Mouse (Mus musculus) embryonic facial prominence, embryonic 14.5 days (tissue): Measurements from ENCODE around the gene Cyp2u1. TPM values are rescaled to one million over a fixed set of nuclear protein-coding genes. Genes with fewer than 3 reads are reported as not detected.
A peak's percentile ranks its signal among the peaks of the same experiment; 100 is the strongest.

ENCODE experiments used
- ATAC-seq: fragments of 200-750 bp; cut with Nextera tagmentation; 2 replicates; pipeline ENCODE4 v1.8.0; 2017; ENCODE audit warnings: low read depth, moderate number of reproducible peaks, moderate TSS enrichment
- DNase-seq: peaks from one replicate; pipeline ENCODE4 v3.0.0-alpha.2; 2015; ENCODE audit warnings: low spot score
- H3K27ac ChIP-seq: fragments of 300-500 bp; sonication (generic); replicated peaks from 2 replicates; pipeline ENCODE4 v1.5.1; 2014; ENCODE audit warnings: low read depth, mild to moderate bottlenecking, low read length, moderate library complexity
- H3K27me3 ChIP-seq: fragments of 300-500 bp; sonication (generic); replicated peaks from 2 replicates; pipeline ENCODE4 v1.6.1; 2014; ENCODE audit warnings: low read length; ENCODE audit not compliant: control insufficient read depth, insufficient read depth
- H3K36me3 ChIP-seq: fragments of 300-500 bp; sonication (generic); 2 replicates; pipeline ENCODE4 v1.6.1; 2014; ENCODE audit warnings: low read length, mixed read lengths; ENCODE audit not compliant: control insufficient read depth, insufficient read depth
- H3K4me1 ChIP-seq: fragments of 300-500 bp; sonication (generic); 2 replicates; pipeline ENCODE4 v1.6.1; 2014; ENCODE audit warnings: antibody characterized with exemption, low read length; ENCODE audit not compliant: control insufficient read depth, insufficient read depth
- H3K4me2 ChIP-seq: fragments of 300-500 bp; sonication (generic); 2 replicates; pipeline ENCODE4 v1.6.1; 2014; ENCODE audit warnings: low read depth, mild to moderate bottlenecking, low read length, moderate library complexity, mixed read lengths
- H3K4me3 ChIP-seq: fragments of 300-500 bp; sonication (generic); 2 replicates; pipeline ENCODE4 v1.5.1; 2014; ENCODE audit warnings: low read depth, mild to moderate bottlenecking, low read length
- H3K9ac ChIP-seq: fragments of 300-500 bp; sonication (generic); 2 replicates; pipeline ENCODE4 v1.6.1; 2014; ENCODE audit warnings: low read depth, mild to moderate bottlenecking, low read length, moderate library complexity, mixed read lengths
- H3K9me3 ChIP-seq: fragments of 300-500 bp; sonication (generic); 2 replicates; pipeline ENCODE4 v1.6.1; 2016; ENCODE audit warnings: low read length; ENCODE audit not compliant: control insufficient read depth
- WGBS: fragments of 180-500 bp; shearing (Covaris S2); extraction: QIAGEN DNeasy Blood & Tissue Kit; methylation state at CpG from one replicate; pipeline ENCODE4 v1.1.7; 2014; 5-methylcytosine and 5-hydroxymethylcytosine counted together
- polyA plus RNA-seq: library from polyadenylated mRNA; unstranded; fragments of >200 nt; fragmentation: Nextera tagmentation; extraction: Ambion mirVana; gene quantifications from 2 replicates; pipeline ENCODE4 v1.2.1, GENCODE M21; 2014

Gene Cyp2u1
- polyA plus RNA-seq, 1 experiment from 2014 or later, result 2.4 TPM

DNA sequence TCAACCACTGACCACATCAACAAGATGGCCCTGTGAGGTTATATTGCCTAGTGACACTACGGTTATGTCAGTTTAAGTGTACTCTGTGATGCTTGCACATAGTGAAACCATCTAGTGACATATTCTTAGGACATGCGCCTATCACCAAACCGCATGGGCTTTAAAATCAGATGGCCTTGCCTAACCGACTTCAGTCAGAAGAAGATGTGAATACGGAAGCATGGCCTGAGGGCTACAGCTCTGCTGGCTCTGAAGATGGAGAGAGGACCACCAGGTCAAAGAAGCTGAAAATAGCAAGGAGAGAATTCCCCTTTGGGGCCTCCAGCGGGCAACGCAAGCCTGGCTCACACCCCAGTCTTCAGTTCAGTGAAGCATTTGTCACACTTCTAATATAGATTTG is 6.1 kb downstream of the Cyp2u1 start:
- Histone ChIP-seq H3K4me3 (no peak overlapping the region), H3K36me3 (no peaks in the 10 kb centered on the region), H3K27ac (no peak overlapping the region), H3K27me3 (no peaks in the 10 kb centered on the region), H3K4me1 (no peaks in the 10 kb centered on the region), H3K4me2 (no peak overlapping the region), H3K9me3 (no peaks in the 10 kb centered on the region), H3K9ac (no peak overlapping the region)
- WGBS, result 80% methylated on average over 7 of the region's 7 CpGs
- DNase-seq (no peak), ATAC-seq (no peak)

DNA sequence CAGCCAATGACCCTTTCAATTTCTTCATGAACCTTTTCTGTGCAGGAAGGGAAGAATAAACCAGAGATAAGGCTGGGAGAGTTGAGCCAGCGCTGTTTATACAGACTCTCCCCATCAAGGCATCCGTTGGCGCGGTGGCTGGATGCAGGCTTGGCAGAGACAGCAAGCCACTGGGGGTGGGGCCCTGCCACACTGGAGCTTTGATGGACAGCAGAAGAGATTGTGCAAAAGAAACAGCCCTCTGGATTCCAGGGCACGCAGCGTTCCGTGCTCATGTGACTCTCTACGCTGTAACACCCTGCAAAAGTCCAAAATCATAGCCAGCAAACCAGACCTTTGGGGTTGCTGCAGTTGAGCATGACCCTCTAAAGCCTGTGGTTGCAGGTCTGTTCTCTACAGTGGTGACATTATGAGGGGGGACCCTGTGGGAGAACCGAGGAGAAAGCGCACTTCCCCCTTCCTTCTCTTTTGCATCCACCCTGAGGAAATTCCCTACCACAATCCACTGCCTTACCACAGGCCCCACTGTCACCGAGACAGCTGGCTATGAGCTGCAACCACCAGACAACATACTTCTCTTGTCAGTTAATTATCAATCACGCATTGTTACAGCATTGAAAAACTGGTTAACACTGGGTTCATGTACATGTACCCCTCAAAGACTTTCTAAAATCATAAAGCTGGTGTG is 7.4 kb downstream of the Cyp2u1 start:
- Histone ChIP-seq H3K9me3 (no peaks in the 10 kb centered on the region), H3K27ac (no peak overlapping the region), H3K4me2 (no peak overlapping the region), H3K36me3 (no peaks in the 10 kb centered on the region), H3K9ac (no peak overlapping the region), H3K4me3 (no peak overlapping the region), H3K27me3 (no peaks in the 10 kb centered on the region), H3K4me1 (no peaks in the 10 kb centered on the region)
- DNase-seq, result no peak
- WGBS, result 79% methylated on average over 12 of the region's 12 CpGs
- no peak for ATAC-seq

GRCm38 (mm10) chr3:131294503-131294902 is 8.5 kb downstream of the Cyp2u1 start:
- H3K9me3 ChIP-seq, result no peaks in the 10 kb centered on the region
- no peak overlapping the region for H3K9ac ChIP-seq
- H3K36me3 ChIP-seq, result no peaks in the 10 kb centered on the region
- WGBS, result 47% methylated on average over 3 of the region's 3 CpGs
- DNase-seq (no peak), ATAC-seq (no peak)
- no peak overlapping the region for H3K4me3 ChIP-seq
- no peak overlapping the region for H3K27ac ChIP-seq
- no peaks in the 10 kb centered on the region for H3K4me1 ChIP-seq
- H3K4me2 ChIP-seq, result no peak overlapping the region
- H3K27me3 ChIP-seq, result no peaks in the 10 kb centered on the region

DNA sequence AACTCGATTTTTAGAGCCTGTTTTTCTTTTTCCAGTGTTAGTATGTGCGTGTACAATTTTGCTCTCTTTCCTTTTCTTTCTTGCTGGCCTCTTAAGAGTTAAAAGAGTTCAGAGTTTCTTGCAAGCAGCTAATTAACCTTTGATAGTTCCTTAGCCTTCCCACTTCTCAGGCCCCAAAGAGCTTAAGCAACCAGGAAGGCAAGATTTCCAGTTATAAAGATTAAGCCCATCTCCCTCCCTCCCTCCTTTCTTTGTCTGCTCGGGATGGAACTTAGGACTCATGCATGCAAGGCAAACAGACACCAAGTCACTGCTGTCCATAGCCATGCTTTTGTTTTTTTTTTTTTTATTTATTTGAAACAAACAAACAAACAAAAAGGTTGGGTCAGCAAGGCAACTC is 10.1 kb downstream of the Cyp2u1 start:
- Histone ChIP-seq H3K9ac (no peak overlapping the region), H3K27me3 (no peaks in the 10 kb centered on the region), H3K36me3 (no peaks in the 10 kb centered on the region), H3K27ac (no peak overlapping the region), H3K9me3 (no peaks in the 10 kb centered on the region), H3K4me1 (no peaks in the 10 kb centered on the region), H3K4me2 (no peak overlapping the region), H3K4me3 (no peak overlapping the region)
- 70% methylated on average over 3 of the region's 3 CpGs for WGBS
- DNase-seq, result no peak
- no peak for ATAC-seq

GRCm38 (mm10) chr3:131292349-131292748 is 10.7 kb downstream of the Cyp2u1 start:
- WGBS, result 92% methylated on average over 2 of the region's 2 CpGs
- no peaks in the 10 kb centered on the region for H3K4me1 ChIP-seq
- H3K27ac ChIP-seq, result no peak overlapping the region
- DNase-seq (no peak), ATAC-seq (no peak)
- no peaks in the 10 kb centered on the region for H3K36me3 ChIP-seq
- no peak overlapping the region for H3K9ac ChIP-seq
- H3K27me3 ChIP-seq, result no peaks in the 10 kb centered on the region
- no peak overlapping the region for H3K4me2 ChIP-seq
- no peaks in the 10 kb centered on the region for H3K9me3 ChIP-seq
- H3K4me3 ChIP-seq, result no peak overlapping the region

DNA sequence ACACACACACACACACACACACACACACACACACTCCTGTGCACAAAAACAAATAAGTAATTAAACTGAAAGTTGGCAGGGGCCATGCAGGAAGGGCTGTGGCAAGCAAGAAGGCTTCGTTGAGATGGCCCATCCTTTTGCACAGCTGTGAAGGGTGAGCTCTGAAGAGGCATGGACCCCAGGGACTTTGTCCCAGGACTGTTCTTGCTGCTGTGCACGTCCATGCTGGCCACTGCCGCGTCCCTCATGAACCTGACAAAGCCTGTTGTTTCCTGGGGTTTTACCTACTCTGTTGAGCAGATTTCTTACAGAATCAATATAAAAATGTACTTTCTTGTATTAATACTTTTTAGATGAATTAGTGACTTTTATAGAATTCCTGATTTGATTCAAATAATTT is 11.1 kb downstream of the Cyp2u1 start:
- no peak for DNase-seq
- Histone ChIP-seq H3K27ac (no peak overlapping the region), H3K4me3 (no peak overlapping the region), H3K36me3 (no peaks in the 10 kb centered on the region), H3K4me2 (no peak overlapping the region), H3K4me1 (no peaks in the 10 kb centered on the region), H3K27me3 (no peaks in the 10 kb centered on the region), H3K9ac (no peak overlapping the region), H3K9me3 (no peaks in the 10 kb centered on the region)
- ATAC-seq, result no peak
- 89% methylated on average over 4 of the region's 4 CpGs for WGBS

GRCm38 (mm10) chr3:131274151-131274550 is 28.9 kb downstream of the Cyp2u1 start:
- DNase-seq (no peak), ATAC-seq (no peak)
- H3K9me3 ChIP-seq, result no peaks in the 10 kb centered on the region
- no peaks in the 10 kb centered on the region for H3K27me3 ChIP-seq
- H3K4me2 ChIP-seq, result no peak overlapping the region
- no peak overlapping the region for H3K4me3 ChIP-seq
- H3K27ac ChIP-seq, result no peak overlapping the region
- 82% methylated on average over 4 of the region's 4 CpGs for WGBS
- no peak overlapping the region for H3K9ac ChIP-seq
- H3K36me3 ChIP-seq, result no peaks in the 10 kb centered on the region
- H3K4me1 ChIP-seq, result peaks cover 12% of the 10 kb centered on the region; the same call in 1 of the 2 replicates

DNA sequence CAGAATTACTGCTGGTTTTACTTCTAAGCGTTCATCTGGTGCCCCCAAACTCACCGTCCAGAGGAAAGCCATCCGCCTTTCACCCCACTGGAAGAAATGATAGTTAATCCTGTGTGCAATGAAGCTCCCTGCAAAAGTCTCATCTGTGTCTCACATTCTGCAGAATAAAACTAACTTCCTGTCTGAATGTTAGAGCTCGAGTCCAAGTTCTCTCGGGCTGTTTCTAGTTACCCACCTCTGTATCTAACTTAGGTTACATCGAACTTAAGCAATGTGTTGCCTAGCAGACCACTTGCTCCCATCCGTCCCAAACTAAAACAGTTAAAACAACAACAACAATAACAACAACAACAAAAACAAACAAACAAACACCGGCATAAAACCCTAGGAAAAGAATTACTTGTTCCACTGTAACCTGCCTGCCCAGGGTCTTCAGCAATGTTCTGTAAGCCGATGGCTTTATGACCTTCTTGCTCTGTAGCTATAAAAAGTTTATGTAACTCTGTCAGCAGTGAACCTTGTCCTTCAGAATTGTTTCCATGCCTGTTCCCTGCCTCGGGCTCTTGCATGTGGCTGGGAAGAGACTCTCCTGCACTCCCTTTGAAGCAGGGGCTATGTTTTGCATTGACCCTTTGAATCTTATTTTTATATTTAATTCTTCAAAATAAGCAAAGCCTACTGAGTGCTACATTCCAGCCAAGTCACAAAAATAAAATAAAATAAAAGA is 30.5 kb downstream of the Cyp2u1 start:
- DNase-seq (no peak), ATAC-seq (no peak)
- Histone ChIP-seq H3K36me3 (0 out of 2 replicates have a peak, but pooled peaks cover under 1% of the 10 kb centered on the region), H3K4me2 (peak overlapping the region; percentile 62), H3K27ac (peak overlapping the region; percentile 81), H3K9ac (peak overlapping the region; percentile 75), H3K4me1 (peaks cover 12% of the 10 kb centered on the region; the same call in 1 of the 2 replicates), H3K4me3 (peak overlapping the region; percentile 86), H3K9me3 (no peaks in the 10 kb centered on the region), H3K27me3 (no peaks in the 10 kb centered on the region)
- WGBS, result 25% methylated on average over 10 of the region's 10 CpGs
